Mouse (Mus musculus): ENCODE results near the gene Kif20b. TPM values are rescaled to one million over a fixed set of nuclear protein-coding genes. Genes with fewer than 3 reads are reported as not detected.

The Kif20b gene
- polyA plus RNA-seq (2015; fragmentation: Nextera tagmentation; extraction: Ambion mirVana) = 56.0 and 58.0 TPM in 2 replicates

- WGBS = under 1% methylated on average over 57 of the region's 57 CpGs
- H3K4me2 ChIP-seq = peak within 1 kb of the TSS; percentile 74
- peak within 1 kb of the TSS; percentile 56 for H3K9ac ChIP-seq
- peak within 1 kb of the TSS; percentile 92 for H3K4me3 ChIP-seq
- no peaks in the 10 kb centered on the region for H3K27me3 ChIP-seq
- peak within 1 kb of the TSS; percentile 79 for H3K27ac ChIP-seq
- ATAC-seq (ENCODE audit: insufficient number of reproducible peaks, low FRiP score, low TSS enrichment, low read depth) = peak; percentile 90
- H3K36me3 ChIP-seq = peaks cover 6% of the 10 kb centered on the region
- peaks cover 5% of the 10 kb centered on the region; the same call in 1 of the 2 replicates for H3K4me1 ChIP-seq
- no peaks in the 10 kb centered on the region for H3K9me3 ChIP-seq
These were observed at the start of gene Kif20b for GRCm38 (mm10) chr19:34921652-34922602. Gene Kif20b, plus strand, starts transcription at chr19:34922361.

GRCm38 (mm10) chr19:34876676-34877075, 45.5 kb upstream of the Kif20b start:
- 79% methylated on average over 7 of the region's 7 CpGs for WGBS
- no peak overlapping the region for H3K4me2 ChIP-seq
- no peak overlapping the region for H3K4me3 ChIP-seq

GRCm38 (mm10) chr19:34877898-34878602, 44.1 kb upstream of the Kif20b start:
- peak; percentile 96 for ATAC-seq (ENCODE audit: insufficient number of reproducible peaks, low FRiP score, low TSS enrichment, low read depth)
- Histone ChIP-seq H3K4me3 (peak overlapping the region; percentile 90), H3K9me3 (no peaks in the 10 kb centered on the region), H3K36me3 (no peaks in the 10 kb centered on the region), H3K4me2 (peak overlapping the region; percentile 83), H3K27ac (peak overlapping the region; percentile 97), H3K27me3 (no peaks in the 10 kb centered on the region), H3K4me1 (peaks cover 13% of the 10 kb centered on the region), H3K9ac (peak overlapping the region; percentile 83)
- 0% methylated on average over 45 of the region's 45 CpGs for WGBS

More at GRCm38 (mm10) chr19:34876676-34877075, 45.5 kb upstream of the Kif20b start:
- no peaks in the 10 kb centered on the region for H3K27me3 ChIP-seq
- no peak overlapping the region for H3K27ac ChIP-seq
- no peaks in the 10 kb centered on the region for H3K9me3 ChIP-seq
- no peak for ATAC-seq (ENCODE audit: insufficient number of reproducible peaks, low FRiP score, low TSS enrichment, low read depth)
- no peaks in the 10 kb centered on the region for H3K36me3 ChIP-seq
- peaks cover 13% of the 10 kb centered on the region for H3K4me1 ChIP-seq
- no peak overlapping the region for H3K9ac ChIP-seq

GRCm38 (mm10) chr19:34878603-34879541, 43.3 kb upstream of the Kif20b start, which contains the start of gene Pank1:
Gene Pank1, minus strand, starts transcription at chr19:34879455.
- H3K9me3 ChIP-seq = no peaks in the 10 kb centered on the region
- H3K4me2 ChIP-seq = peak within 1 kb of the TSS; percentile 83
- peak; percentile 59; the same call in 1 of the 2 replicates for ATAC-seq (ENCODE audit: insufficient number of reproducible peaks, low FRiP score, low TSS enrichment, low read depth)
- peaks cover 13% of the 10 kb centered on the region for H3K4me1 ChIP-seq
- whole genome bisulfite sequencing = under 1% methylated on average over 93 of the region's 96 CpGs
- H3K36me3 ChIP-seq = no peaks in the 10 kb centered on the region
- no peaks in the 10 kb centered on the region for H3K27me3 ChIP-seq
- peak within 1 kb of the TSS; percentile 83 for H3K9ac ChIP-seq
- H3K4me3 ChIP-seq = peak within 1 kb of the TSS; percentile 90
- H3K27ac ChIP-seq = peak within 1 kb of the TSS; percentile 97

GRCm38 (mm10) chr19:34879624-34880023, 42.5 kb upstream of the Kif20b start:
- ATAC-seq (ENCODE audit: insufficient number of reproducible peaks, low FRiP score, low TSS enrichment, low read depth) = no peak
- H3K4me3 ChIP-seq = peak overlapping the region; percentile 90
- peak overlapping the region; percentile 97; the same call in 1 of the 2 replicates for H3K27ac ChIP-seq
- peak overlapping the region; percentile 83 for H3K4me2 ChIP-seq
- no peaks in the 10 kb centered on the region for H3K9me3 ChIP-seq
- peaks cover 13% of the 10 kb centered on the region for H3K4me1 ChIP-seq
- H3K36me3 ChIP-seq = no peaks in the 10 kb centered on the region
- H3K9ac ChIP-seq = peak overlapping the region; percentile 83; the same call in 1 of the 2 replicates
- no peaks in the 10 kb centered on the region for H3K27me3 ChIP-seq
- 21% methylated on average over 6 of the region's 6 CpGs for WGBS

GRCm38 (mm10) chr19:34881160-34881559, 41.0 kb upstream of the Kif20b start:
- 70% methylated on average over 5 of the region's 5 CpGs for WGBS
- Histone ChIP-seq H3K9ac (no peak overlapping the region), H3K36me3 (no peaks in the 10 kb centered on the region), H3K27ac (no peak overlapping the region), H3K4me1 (peaks cover 13% of the 10 kb centered on the region), H3K9me3 (no peaks in the 10 kb centered on the region), H3K4me3 (no peak overlapping the region), H3K27me3 (no peaks in the 10 kb centered on the region), H3K4me2 (no peak overlapping the region)
- ATAC-seq (ENCODE audit: insufficient number of reproducible peaks, low FRiP score, low TSS enrichment, low read depth) = no peak

GRCm38 (mm10) chr19:34882443-34882842, 39.7 kb upstream of the Kif20b start:
- H3K4me1 ChIP-seq = peaks cover 10% of the 10 kb centered on the region
- no peak overlapping the region for H3K27ac ChIP-seq
- no peaks in the 10 kb centered on the region for H3K9me3 ChIP-seq
- no peaks in the 10 kb centered on the region for H3K27me3 ChIP-seq
- WGBS = 78% methylated on average over 2 of the region's 2 CpGs
- no peaks in the 10 kb centered on the region for H3K36me3 ChIP-seq
- no peak overlapping the region for H3K4me3 ChIP-seq
- no peak for ATAC-seq (ENCODE audit: insufficient number of reproducible peaks, low FRiP score, low TSS enrichment, low read depth)
- no peak overlapping the region for H3K9ac ChIP-seq
- H3K4me2 ChIP-seq = no peak overlapping the region

- no peak overlapping the region for H3K9ac ChIP-seq
- H3K27ac ChIP-seq = no peak overlapping the region
- H3K4me2 ChIP-seq = no peak overlapping the region
- no peak overlapping the region for H3K4me3 ChIP-seq
- no peaks in the 10 kb centered on the region for H3K27me3 ChIP-seq
- no peaks in the 10 kb centered on the region for H3K9me3 ChIP-seq
- no peak for ATAC-seq (ENCODE audit: insufficient number of reproducible peaks, low FRiP score, low TSS enrichment, low read depth)
- H3K36me3 ChIP-seq = no peaks in the 10 kb centered on the region
- peaks cover 9% of the 10 kb centered on the region for H3K4me1 ChIP-seq
- WGBS = 81% methylated on average over 3 of the region's 3 CpGs
These were observed 38.5 kb upstream of the Kif20b start for GRCm38 (mm10) chr19:34883526-34884224.

GRCm38 (mm10) chr19:34886324-34886723, 35.8 kb upstream of the Kif20b start:
- Histone ChIP-seq H3K4me2 (no peak overlapping the region), H3K27me3 (no peaks in the 10 kb centered on the region), H3K27ac (no peak overlapping the region), H3K36me3 (no peaks in the 10 kb centered on the region), H3K9ac (no peak overlapping the region), H3K4me3 (no peak overlapping the region), H3K9me3 (no peaks in the 10 kb centered on the region), H3K4me1 (no peaks in the 10 kb centered on the region)
- WGBS = 76% methylated on average over 4 of the region's 4 CpGs
- no peak for ATAC-seq (ENCODE audit: insufficient number of reproducible peaks, low FRiP score, low TSS enrichment, low read depth)

- H3K9me3 ChIP-seq = no peaks in the 10 kb centered on the region
- no peaks in the 10 kb centered on the region for H3K27me3 ChIP-seq
- no peak overlapping the region for H3K4me2 ChIP-seq
- no peak overlapping the region for H3K27ac ChIP-seq
- 67% methylated on average over 3 of the region's 3 CpGs for WGBS
- H3K4me1 ChIP-seq = no peaks in the 10 kb centered on the region
- no peak for ATAC-seq (ENCODE audit: insufficient number of reproducible peaks, low FRiP score, low TSS enrichment, low read depth)
- no peak overlapping the region for H3K9ac ChIP-seq
- H3K36me3 ChIP-seq = no peaks in the 10 kb centered on the region
- no peak overlapping the region for H3K4me3 ChIP-seq
These were observed 31.2 kb upstream of the Kif20b start for GRCm38 (mm10) chr19:34890981-34891380.

Data from limb, embryonic 15.5 days (tissue).